Mouse (Mus musculus): Measurements from ENCODE around the gene Nfrkb.

- TF ChIP-seq CTCF (IDR thresholded peaks at IDR 0.05; ENCODE audit: borderline replicate concordance, insufficient read depth, low read depth, low read length) (peak; percentile 99), POLR2A (IDR thresholded peaks at IDR 0.05; ENCODE audit: borderline replicate concordance, insufficient read depth, low read length) (no peak)
These were observed 37.1 kb upstream of the Nfrkb start for GRCm38 (mm10) chr9:31348915-31349314.

All from cerebellum, adult 2 months (tissue).